8 mouse cellular contexts compared by ENCODE assay signal in genomic region chr12:86132799-86133198, GRCm38 (mm10). TPM values are rescaled to one million over a fixed set of nuclear protein-coding genes. Genes with fewer than 3 reads are reported as not detected.
DNase-seq lines count a peak whose midpoint lies in the region; ATAC-seq and TF ChIP-seq lines count a peak whose summit lies in the region.

No protein-coding gene starts in this region.

- ATAC-seq in G1E (ENCODE audit: extremely low read depth, insufficient number of reproducible peaks, low FRiP score, poor library complexity, severe bottlenecking) = no peak

- H3K27ac ChIP-seq in heart, embryonic 10.5 days = no peak overlapping the region
- no peak overlapping the region for H3K27ac ChIP-seq in midbrain, embryonic 10.5 days (replicated peaks)

- peak; percentile 52; the same call in 1 of the 2 replicates for TF ChIP-seq CTCF in G1E (IDR thresholded peaks at IDR 0.05; ENCODE audit: low read depth, low read length)

- peak; percentile 77 for DNase-seq in heart, adult 8-10 months (ENCODE audit: low spot score)
- DNase-seq in heart, embryonic 10.5 days (ENCODE audit: low spot score) = no peak
- peak; percentile 51 for DNase-seq in G1E (ENCODE audit: low spot score)
- peak; percentile 94 for DNase-seq in cerebellum, adult 9-10 months
- DNase-seq in frontal cortex, postnatal 10 days (ENCODE audit: low spot score in 2 of 2) = peak; percentile 44 to 55
- DNase-seq in layer of hippocampus, adult 9-11 months = peak; percentile 77
- peak; percentile 29 for DNase-seq in midbrain, embryonic 10.5 days (ENCODE audit: low spot score)
- peak; percentile 64 for DNase-seq in telencephalon, adult 2 months (ENCODE audit: low read depth, low spot score)

- peaks cover 39% of the 10 kb centered on the region for H3K4me1 ChIP-seq in heart, embryonic 10.5 days
- H3K4me1 ChIP-seq in G1E (ENCODE audit: insufficient read depth, low read depth, low read length) = no peaks in the 10 kb centered on the region
- peaks cover 4% of the 10 kb centered on the region; the same call in 1 of the 2 replicates for H3K4me1 ChIP-seq in midbrain, embryonic 10.5 days

- WGBS in heart, embryonic 10.5 days = 20% methylated on average over 2 of the region's 2 CpGs
- 51% methylated on average over 2 of the region's 2 CpGs for WGBS in midbrain, embryonic 10.5 days

- no peak overlapping the region for H3K4me3 ChIP-seq in heart, embryonic 10.5 days
- no peak overlapping the region for H3K4me3 ChIP-seq in G1E (ENCODE audit: low read depth, low read length)
- no peak overlapping the region for H3K4me3 ChIP-seq in midbrain, embryonic 10.5 days

- no peaks in the 10 kb centered on the region for H3K27me3 ChIP-seq in heart, embryonic 10.5 days (ENCODE audit: insufficient read depth, poor library complexity, severe bottlenecking)
- peaks cover 22% of the 10 kb centered on the region for H3K27me3 ChIP-seq in G1E (ENCODE audit: insufficient read depth, low read length)
- no peaks in the 10 kb centered on the region for H3K27me3 ChIP-seq in midbrain, embryonic 10.5 days (ENCODE audit: low read depth, poor library complexity, severe bottlenecking)

- no peaks in the 10 kb centered on the region for H3K9me3 ChIP-seq in heart, embryonic 10.5 days
- H3K9me3 ChIP-seq in G1E (replicated peaks) = peaks cover 6% of the 10 kb centered on the region
- H3K9me3 ChIP-seq in midbrain, embryonic 10.5 days (replicated peaks) = no peaks in the 10 kb centered on the region; the same call in 1 of the 2 replicates

- H3K36me3 ChIP-seq in heart, embryonic 10.5 days = peaks cover 3% of the 10 kb centered on the region; the same call in 1 of the 2 replicates
- H3K36me3 ChIP-seq in G1E (replicated peaks) = no peaks in the 10 kb centered on the region
- H3K36me3 ChIP-seq in midbrain, embryonic 10.5 days = no peaks in the 10 kb centered on the region

RNA-seq across cellular contexts. Expression of gene Ift43, which starts 50.5 kb away (rescaled TPM):
- total RNA-seq in heart, adult 8-10 months (2022) = 10 to 100 TPM; 24.9 to 32.3 (median 27.7) TPM
- 104 and 114 TPM in 2 replicates for polyA plus RNA-seq in heart, embryonic 10.5 days (2016; fragmentation: Nextera tagmentation; extraction: Ambion mirVana)
- total RNA-seq in G1E (2014; fragmentation: Nextera tagmentation) (not detected in 2 replicates), G1E (2017) (0.93 and 0.99 TPM in 2 replicates)
- 0.09 and 0.12 TPM in 2 replicates for polyA plus RNA-seq in G1E (2012)
- polyA plus RNA-seq in midbrain, embryonic 10.5 days (2016; fragmentation: Nextera tagmentation; extraction: Ambion mirVana) = 83.8 and 88.9 TPM in 2 replicates

RNA-seq across cellular contexts. Expression of gene Tgfb3, which starts 54.0 kb away (rescaled TPM):
- total RNA-seq in heart, adult 8-10 months (2022) = 10 to 100 TPM; 13.5 to 15.5 (median 14.3) TPM
- 13.0 and 15.3 TPM in 2 replicates for polyA plus RNA-seq in heart, embryonic 10.5 days (2016; fragmentation: Nextera tagmentation; extraction: Ambion mirVana)
- total RNA-seq in G1E (2014; fragmentation: Nextera tagmentation) (0.75 and 0.83 TPM in 2 replicates), G1E (2017) (0.44 and 0.99 TPM in 2 replicates)
- 0.14 and 0.15 TPM in 2 replicates for polyA plus RNA-seq in G1E (2012)
- 5.8 and 7.3 TPM in 2 replicates for polyA plus RNA-seq in midbrain, embryonic 10.5 days (2016; fragmentation: Nextera tagmentation; extraction: Ambion mirVana)

Comparison
In these comparisons a context has a peak if more than half of its experiments do, and no peak if none do; other contexts are left out.
1. RNA of gene Ift43, which starts 50.5 kb away (polyA plus RNA-seq): 104 to 114 TPM in heart, embryonic 10.5 days and 83.8 to 88.9 TPM in midbrain, embryonic 10.5 days; 0.09 to 0.12 TPM in G1E; every median in the first group is over 10 times any median in the second.